Mouse (Mus musculus) stomach, embryonic 14.5 days (tissue): ENCODE data around the gene Klhl11. TPM values are rescaled to one million over a fixed set of nuclear protein-coding genes. Genes with fewer than 3 reads are reported as not detected.

ENCODE experiments used
- ATAC-seq: fragments of 200-750 bp; cut with Nextera tagmentation; 2 replicates; pipeline ENCODE4 v1.8.0; 2017; ENCODE audit warnings: low read depth, moderate TSS enrichment; ENCODE audit not compliant: insufficient number of reproducible peaks, insufficient read depth, low FRiP score
- H3K27ac ChIP-seq: fragments of 300-500 bp; sonication (generic); 2 replicates; pipeline ENCODE4 v1.5.1; 2014; ENCODE audit warnings: mild to moderate bottlenecking, low read length, moderate library complexity, mixed read lengths
- H3K27me3 ChIP-seq: fragments of 300-500 bp; sonication (generic); 2 replicates; pipeline ENCODE4 v1.6.1; 2014; ENCODE audit warnings: low read length, control low read depth, mixed read lengths; ENCODE audit not compliant: control insufficient read depth, insufficient read depth
- H3K36me3 ChIP-seq: fragments of 300-500 bp; sonication (generic); 2 replicates; pipeline ENCODE4 v1.6.1; 2014; ENCODE audit warnings: mild to moderate bottlenecking, control low read depth, low read length, moderate library complexity, mixed read lengths; ENCODE audit not compliant: control insufficient read depth, insufficient read depth
- H3K4me1 ChIP-seq: fragments of 300-500 bp; sonication (generic); 2 replicates; pipeline ENCODE4 v1.6.1; 2014; ENCODE audit warnings: low read length, control low read depth, mixed read lengths; ENCODE audit not compliant: control insufficient read depth, insufficient read depth
- H3K4me2 ChIP-seq: fragments of 300-500 bp; sonication (generic); replicated peaks from 2 replicates; pipeline ENCODE4 v1.6.1; 2014; ENCODE audit warnings: low read depth, low read length, control low read depth
- H3K4me3 ChIP-seq: fragments of 300-500 bp; sonication (generic); 2 replicates; pipeline ENCODE4 v1.5.1; 2014; ENCODE audit warnings: low read depth, low read length, control low read depth
- H3K9ac ChIP-seq: fragments of 300-500 bp; sonication (generic); replicated peaks from 2 replicates; pipeline ENCODE4 v1.6.1; 2014; ENCODE audit warnings: low read depth, mild to moderate bottlenecking, control low read depth, low read length, moderate library complexity, mixed read lengths
- H3K9me3 ChIP-seq: fragments of 300-500 bp; sonication (generic); 2 replicates; pipeline ENCODE4 v1.6.1; 2016; ENCODE audit warnings: low read depth, low read length, control low read depth; ENCODE audit not compliant: control insufficient read depth
- WGBS: fragments of 180-500 bp; shearing (Covaris S2); extraction: QIAGEN DNeasy Blood & Tissue Kit; methylation state at CpG from one replicate; pipeline ENCODE4 v1.1.7; 2014; 5-methylcytosine and 5-hydroxymethylcytosine counted together
- polyA plus RNA-seq: library from polyadenylated mRNA; unstranded; fragments of >200 nt; fragmentation: Nextera tagmentation; extraction: Ambion mirVana; gene quantifications from 2 replicates; pipeline ENCODE4 v1.2.1, GENCODE M21; 2014

Klhl11 gene
- polyA plus RNA-seq, 1 experiment from 2014 or later = 11.2 TPM

GRCm38 (mm10) chr11:100512384-100512783 is 39.8 kb upstream of the Klhl11 start:
- Histone ChIP-seq H3K36me3 (peaks cover 71% of the 10 kb centered on the region), H3K27me3 (no peaks in the 10 kb centered on the region), H3K4me2 (no peak overlapping the region), H3K4me3 (no peak overlapping the region), H3K27ac (no peak overlapping the region), H3K9ac (no peak overlapping the region), H3K4me1 (no peaks in the 10 kb centered on the region), H3K9me3 (no peaks in the 10 kb centered on the region)
- 92% methylated on average over 1 of the region's 1 CpGs for WGBS
- no peak for ATAC-seq

DNA sequence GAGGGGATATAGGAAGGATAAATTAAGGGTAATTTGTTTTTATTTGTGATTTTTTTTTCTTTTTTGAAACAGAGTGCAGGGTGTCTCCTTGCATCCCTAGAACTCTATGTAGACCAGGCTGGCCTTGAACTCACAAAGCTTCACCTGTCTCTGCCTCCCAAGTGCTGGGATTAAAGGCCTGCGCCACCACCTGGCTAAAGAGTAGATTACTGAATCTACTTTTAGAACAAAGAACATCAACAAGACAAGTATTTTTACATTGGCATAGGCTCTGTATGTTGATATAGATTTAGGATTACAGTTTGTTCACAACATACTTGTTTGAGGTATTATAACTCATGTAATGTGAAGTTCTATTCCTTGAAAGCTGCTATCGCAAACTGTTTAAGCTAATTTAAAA is 38.0 kb upstream of the Klhl11 start:
- H3K27ac ChIP-seq = no peak overlapping the region
- peaks cover 75% of the 10 kb centered on the region for H3K36me3 ChIP-seq
- 94% methylated on average over 2 of the region's 2 CpGs for WGBS
- no peak overlapping the region for H3K9ac ChIP-seq
- H3K4me2 ChIP-seq = no peak overlapping the region
- no peak for ATAC-seq
- no peak overlapping the region for H3K4me3 ChIP-seq
- H3K4me1 ChIP-seq = no peaks in the 10 kb centered on the region
- no peaks in the 10 kb centered on the region for H3K9me3 ChIP-seq
- no peaks in the 10 kb centered on the region for H3K27me3 ChIP-seq

GRCm38 (mm10) chr11:100505997-100506396 is 33.5 kb upstream of the Klhl11 start:
- peaks cover 71% of the 10 kb centered on the region for H3K36me3 ChIP-seq
- ATAC-seq = no peak
- no peak overlapping the region for H3K4me3 ChIP-seq
- H3K27me3 ChIP-seq = no peaks in the 10 kb centered on the region
- no peak overlapping the region for H3K4me2 ChIP-seq
- no peaks in the 10 kb centered on the region for H3K4me1 ChIP-seq
- H3K9ac ChIP-seq = no peak overlapping the region
- H3K27ac ChIP-seq = no peak overlapping the region
- 96% methylated on average over 8 of the region's 8 CpGs for WGBS
- H3K9me3 ChIP-seq = no peaks in the 10 kb centered on the region

DNA sequence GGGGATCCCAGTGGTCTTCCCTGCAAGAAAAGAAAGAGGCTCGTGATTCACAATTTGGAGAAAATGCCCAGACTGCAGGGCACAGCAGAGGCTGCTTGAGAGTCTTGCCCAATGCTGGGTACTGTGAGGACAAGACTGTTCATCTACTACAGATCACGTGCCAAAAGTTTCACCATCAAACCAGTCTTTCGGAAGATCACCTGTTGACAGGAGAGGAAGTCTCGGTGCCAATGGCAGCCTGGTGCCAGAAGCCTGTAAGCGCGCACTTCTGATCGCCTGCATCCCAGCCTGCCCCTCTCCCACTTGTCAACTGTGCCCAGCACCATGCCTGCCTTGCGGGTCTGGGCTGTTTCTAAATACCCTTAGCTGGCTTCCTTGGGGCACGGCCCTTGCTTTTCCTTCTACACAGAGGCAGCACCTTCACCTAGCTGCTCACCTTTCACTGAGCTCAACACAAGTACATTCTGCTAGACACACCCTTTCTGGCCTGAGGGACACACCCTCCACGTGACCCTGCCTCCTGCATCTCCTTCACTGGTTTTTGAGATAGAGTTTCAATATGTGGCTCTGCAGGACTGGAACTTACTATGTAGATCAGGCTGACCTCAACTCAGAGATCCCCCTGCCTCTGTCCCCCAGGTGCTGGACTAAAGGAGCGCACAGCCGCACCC is 32.6 kb upstream of the Klhl11 start:
- H3K9me3 ChIP-seq = no peaks in the 10 kb centered on the region
- ATAC-seq = no peak
- peaks cover 73% of the 10 kb centered on the region for H3K36me3 ChIP-seq
- 93% methylated on average over 12 of the region's 12 CpGs for WGBS
- no peak overlapping the region for H3K9ac ChIP-seq
- H3K4me1 ChIP-seq = no peaks in the 10 kb centered on the region
- no peak overlapping the region for H3K27ac ChIP-seq
- H3K4me2 ChIP-seq = no peak overlapping the region
- no peak overlapping the region for H3K4me3 ChIP-seq
- no peaks in the 10 kb centered on the region for H3K27me3 ChIP-seq

DNA sequence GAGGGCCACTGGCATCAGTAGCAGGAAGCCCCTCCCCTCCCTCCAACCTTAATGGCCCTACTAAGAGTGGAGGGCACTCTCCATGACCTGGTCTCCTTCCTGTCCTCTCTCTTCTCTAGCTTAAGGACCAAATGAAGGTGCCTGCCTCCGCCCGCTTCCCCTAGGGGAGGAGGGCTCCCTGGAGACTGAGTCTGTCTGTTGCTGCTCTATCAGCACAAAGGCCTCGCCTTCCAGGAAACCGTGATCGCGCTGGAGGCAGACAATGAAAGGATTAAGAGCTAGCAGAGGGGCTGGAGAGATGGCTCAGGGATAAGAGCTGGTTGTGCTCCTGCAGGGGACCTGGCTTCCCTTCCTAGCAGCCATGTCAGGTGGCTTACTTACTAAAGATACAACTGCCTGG is 28.8 kb upstream of the Klhl11 start:
- no peaks in the 10 kb centered on the region for H3K27me3 ChIP-seq
- peaks cover 85% of the 10 kb centered on the region for H3K36me3 ChIP-seq
- no peaks in the 10 kb centered on the region for H3K4me1 ChIP-seq
- no peaks in the 10 kb centered on the region for H3K9me3 ChIP-seq
- no peak overlapping the region for H3K4me3 ChIP-seq
- WGBS = 55% methylated on average over 6 of the region's 6 CpGs
- ATAC-seq = no peak
- no peak overlapping the region for H3K27ac ChIP-seq
- no peak overlapping the region for H3K9ac ChIP-seq
- no peak overlapping the region for H3K4me2 ChIP-seq

GRCm38 (mm10) chr11:100500651-100501050 is 28.1 kb upstream of the Klhl11 start:
- H3K4me3 ChIP-seq = no peak overlapping the region
- 89% methylated on average over 7 of the region's 7 CpGs for WGBS
- no peak overlapping the region for H3K4me2 ChIP-seq
- H3K27me3 ChIP-seq = no peaks in the 10 kb centered on the region
- no peak for ATAC-seq
- H3K4me1 ChIP-seq = no peaks in the 10 kb centered on the region
- H3K9me3 ChIP-seq = no peaks in the 10 kb centered on the region
- peaks cover 85% of the 10 kb centered on the region for H3K36me3 ChIP-seq
- no peak overlapping the region for H3K27ac ChIP-seq
- no peak overlapping the region for H3K9ac ChIP-seq

GRCm38 (mm10) chr11:100500241-100500640 is 27.7 kb upstream of the Klhl11 start:
- WGBS = 94% methylated on average over 3 of the region's 3 CpGs
- peaks cover 85% of the 10 kb centered on the region for H3K36me3 ChIP-seq
- ATAC-seq = no peak

DNA sequence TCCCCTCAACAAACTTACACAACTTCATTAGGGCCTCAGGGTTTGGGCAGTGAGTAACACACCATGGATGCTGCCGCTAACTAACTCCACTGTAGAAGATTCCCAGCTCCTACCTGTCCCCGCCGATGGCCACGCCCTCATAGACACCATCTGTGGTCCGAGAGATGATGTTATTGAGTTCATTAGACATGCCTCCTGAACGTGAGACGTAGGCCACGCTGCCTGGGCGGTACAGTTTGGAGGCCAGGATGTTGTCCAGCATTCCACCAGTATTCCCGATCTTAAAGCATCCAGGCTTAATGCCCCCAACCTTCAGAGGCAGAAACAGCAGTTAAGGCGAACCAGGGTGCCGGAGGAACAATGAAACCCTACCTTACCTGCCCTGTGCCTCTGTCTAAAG is 21.2 kb upstream of the Klhl11 start:
- Histone ChIP-seq H3K4me2 (no peak overlapping the region), H3K9ac (no peak overlapping the region), H3K27me3 (no peaks in the 10 kb centered on the region), H3K9me3 (no peaks in the 10 kb centered on the region), H3K4me3 (no peak overlapping the region), H3K36me3 (peaks cover 83% of the 10 kb centered on the region), H3K4me1 (no peaks in the 10 kb centered on the region), H3K27ac (no peak overlapping the region)
- 91% methylated on average over 12 of the region's 12 CpGs for WGBS
- ATAC-seq = no peak

More at GRCm38 (mm10) chr11:100500241-100500640, 27.7 kb upstream of the Klhl11 start:
- Histone ChIP-seq H3K27me3 (no peaks in the 10 kb centered on the region), H3K27ac (no peak overlapping the region), H3K9ac (no peak overlapping the region), H3K4me3 (no peak overlapping the region), H3K9me3 (no peaks in the 10 kb centered on the region), H3K4me2 (no peak overlapping the region), H3K4me1 (no peaks in the 10 kb centered on the region)

- no peak overlapping the region for H3K4me3 ChIP-seq
- no peak for ATAC-seq
- H3K9ac ChIP-seq = no peak overlapping the region
- no peaks in the 10 kb centered on the region for H3K27me3 ChIP-seq
- peaks cover 71% of the 10 kb centered on the region for H3K36me3 ChIP-seq
- H3K27ac ChIP-seq = no peak overlapping the region
- no peaks in the 10 kb centered on the region for H3K4me1 ChIP-seq
- H3K9me3 ChIP-seq = no peaks in the 10 kb centered on the region
- no peak overlapping the region for H3K4me2 ChIP-seq
- WGBS = 93% methylated on average over 6 of the region's 6 CpGs
Observed at GRCm38 (mm10) chr11:100490951-100491350, 18.4 kb upstream of the Klhl11 start.
